Mouse (Mus musculus) MEL (cell line): ENCODE measurements around the gene Pgpep1l.

Experiments used
- POLR2A ChIP-seq, 2 experiments: IDR thresholded peaks; 2 replicates each; pipeline ENCODE4 v1.6.1; 2011 to 2012; ENCODE audit warnings: low read length in 2 of 2, mild to moderate bottlenecking in 2 of 2, control low read depth in 1 of 2, improper control_type of control experiment in 1 of 2, low read depth in 1 of 2, moderate library complexity in 1 of 2; ENCODE audit not compliant: control insufficient read depth in 1 of 2, insufficient read depth in 1 of 2, poor library complexity in 1 of 2
- POLR2AphosphoS2 ChIP-seq: IDR thresholded peaks from 2 replicates; pipeline ENCODE4 v1.6.1; 2011; ENCODE audit warnings: low read length, improper control_type of control experiment
- SMC3 ChIP-seq: IDR thresholded peaks from 2 replicates; pipeline ENCODE4 v1.6.1; 2011; ENCODE audit warnings: low read depth, low read length, improper control_type of control experiment

- no peak for TF ChIP-seq SMC3
- no peak for TF ChIP-seq POLR2A (IDR thresholded peaks at IDR 0.05; ENCODE audit: control insufficient read depth in 1 of 2, insufficient read depth in 1 of 2, low read depth in 1 of 2, low read length in 2 of 2, poor library complexity in 1 of 2)
- TF ChIP-seq POLR2AphosphoS2, result no peak
These were observed 1.3 kb downstream of the Pgpep1l start for GRCm38 (mm10) chr7:68262612-68263200.
